Mouse (Mus musculus) heart, embryonic 10.5 days (tissue): ENCODE results near the gene Gng7. TPM values are rescaled to one million over a fixed set of nuclear protein-coding genes. Genes with fewer than 3 reads are reported as not detected.

ENCODE experiments used
- DNase-seq: peaks from one replicate; pipeline ENCODE4 v3.0.0-alpha.2; 2017; ENCODE audit warnings: low spot score
- H3K27ac ChIP-seq: fragments of 300-500 bp; sonication (generic); 2 replicates; pipeline ENCODE4 v1.5.1; 2016; ENCODE audit warnings: mild to moderate bottlenecking
- H3K27me3 ChIP-seq: fragments of 300-500 bp; sonication (generic); 2 replicates; pipeline ENCODE4 v1.6.1; 2016; ENCODE audit warnings: mild to moderate bottlenecking; ENCODE audit not compliant: poor library complexity, insufficient read depth, severe bottlenecking
- H3K36me3 ChIP-seq: fragments of 300-500 bp; sonication (generic); 2 replicates; pipeline ENCODE4 v1.6.1; 2016; ENCODE audit warnings: mild to moderate bottlenecking, moderate library complexity
- H3K4me1 ChIP-seq: fragments of 300-500 bp; sonication (generic); 2 replicates; pipeline ENCODE4 v1.6.1; 2016; ENCODE audit warnings: mild to moderate bottlenecking
- H3K4me3 ChIP-seq: fragments of 300-500 bp; sonication (generic); 2 replicates; pipeline ENCODE4 v1.5.1; 2016; ENCODE audit warnings: mild to moderate bottlenecking, moderate library complexity
- H3K9me3 ChIP-seq: fragments of 300-500 bp; sonication (generic); 2 replicates; pipeline ENCODE4 v1.6.1; 2016; ENCODE audit warnings: mild to moderate bottlenecking, moderate library complexity
- WGBS: fragments of 180-500 bp; shearing (Covaris S2); methylation state at CpG from one replicate; pipeline ENCODE4 v1.1.7; 2016; 5-methylcytosine and 5-hydroxymethylcytosine counted together
- polyA plus RNA-seq: library from polyadenylated mRNA; unstranded; fragments of >200 nt; fragmentation: Nextera tagmentation; extraction: Ambion mirVana; gene quantifications from 2 replicates; pipeline ENCODE4 v1.2.1, GENCODE M21; 2016

The Gng7 gene
- polyA plus RNA-seq, 1 experiment from 2014 or later, result 2.1 TPM

GRCm38 (mm10) chr10:81021547-81022110, 6.9 kb upstream of the Gng7 start:
- no peak overlapping the region for H3K27ac ChIP-seq
- DNase-seq, result no peak
- H3K27me3 ChIP-seq, result peaks cover 66% of the 10 kb centered on the region
- H3K4me1 ChIP-seq, result peaks cover 24% of the 10 kb centered on the region
- H3K9me3 ChIP-seq, result no peaks in the 10 kb centered on the region
- WGBS, result 8% methylated on average over 26 of the region's 26 CpGs
- no peaks in the 10 kb centered on the region for H3K36me3 ChIP-seq
- H3K4me3 ChIP-seq, result peak overlapping the region; percentile 39

- no peaks in the 10 kb centered on the region for H3K36me3 ChIP-seq
- no peaks in the 10 kb centered on the region for H3K9me3 ChIP-seq
- H3K27me3 ChIP-seq, result peaks cover 51% of the 10 kb centered on the region
- H3K4me1 ChIP-seq, result peaks cover 20% of the 10 kb centered on the region
- H3K27ac ChIP-seq, result no peak overlapping the region
- WGBS, result 53% methylated on average over 2 of the region's 2 CpGs
- no peak for DNase-seq
- no peak overlapping the region for H3K4me3 ChIP-seq
Observed at GRCm38 (mm10) chr10:81020207-81020606, 5.5 kb upstream of the Gng7 start.

GRCm38 (mm10) chr10:81019687-81020086, 4.9 kb upstream of the Gng7 start:
- H3K9me3 ChIP-seq, result no peaks in the 10 kb centered on the region
- WGBS, result 72% methylated on average over 6 of the region's 6 CpGs
- H3K27ac ChIP-seq, result no peak overlapping the region
- H3K4me3 ChIP-seq, result no peak overlapping the region
- H3K27me3 ChIP-seq, result peaks cover 46% of the 10 kb centered on the region
- H3K36me3 ChIP-seq, result no peaks in the 10 kb centered on the region
- H3K4me1 ChIP-seq, result peaks cover 20% of the 10 kb centered on the region
- DNase-seq, result no peak

- no peak overlapping the region for H3K27ac ChIP-seq
- H3K4me1 ChIP-seq, result peaks cover 22% of the 10 kb centered on the region
- H3K9me3 ChIP-seq, result no peaks in the 10 kb centered on the region
- no peaks in the 10 kb centered on the region for H3K36me3 ChIP-seq
- WGBS, result 33% methylated on average over 10 of the region's 10 CpGs
- no peak for DNase-seq
- H3K4me3 ChIP-seq, result no peak overlapping the region
- H3K27me3 ChIP-seq, result peaks cover 42% of the 10 kb centered on the region
Observed at GRCm38 (mm10) chr10:81018326-81018725, 3.6 kb upstream of the Gng7 start.

GRCm38 (mm10) chr10:81016645-81017044, 1.9 kb upstream of the Gng7 start:
- no peak for DNase-seq
- Histone ChIP-seq H3K27ac (no peak overlapping the region), H3K9me3 (no peaks in the 10 kb centered on the region), H3K27me3 (peaks cover 38% of the 10 kb centered on the region), H3K36me3 (no peaks in the 10 kb centered on the region), H3K4me1 (peaks cover 17% of the 10 kb centered on the region), H3K4me3 (no peak overlapping the region)
- WGBS, result 7% methylated on average over 7 of the region's 7 CpGs

GRCm38 (mm10) chr10:81015666-81016065, 921 bp upstream of the Gng7 start:
- H3K9me3 ChIP-seq, result no peaks in the 10 kb centered on the region
- no peak overlapping the region for H3K4me3 ChIP-seq
- no peak overlapping the region for H3K27ac ChIP-seq
- H3K4me1 ChIP-seq, result peaks cover 14% of the 10 kb centered on the region
- peaks cover 29% of the 10 kb centered on the region for H3K27me3 ChIP-seq
- no peak for DNase-seq
- 81% methylated on average over 2 of the region's 2 CpGs for WGBS
- no peaks in the 10 kb centered on the region for H3K36me3 ChIP-seq

GRCm38 (mm10) chr10:81010851-81011250, 3.9 kb downstream of the Gng7 start:
- Histone ChIP-seq H3K4me3 (no peak overlapping the region), H3K27ac (no peak overlapping the region), H3K9me3 (no peaks in the 10 kb centered on the region), H3K36me3 (no peaks in the 10 kb centered on the region), H3K4me1 (peaks cover 11% of the 10 kb centered on the region), H3K27me3 (peaks cover 21% of the 10 kb centered on the region)
- 70% methylated on average over 6 of the region's 6 CpGs for WGBS
- DNase-seq, result no peak

- DNase-seq, result no peak
- no peaks in the 10 kb centered on the region for H3K9me3 ChIP-seq
Observed at GRCm38 (mm10) chr10:81007240-81007639, 7.5 kb downstream of the Gng7 start.

GRCm38 (mm10) chr10:81006005-81006677, 8.6 kb downstream of the Gng7 start:
- Histone ChIP-seq H3K4me1 (peaks cover 13% of the 10 kb centered on the region), H3K36me3 (no peaks in the 10 kb centered on the region), H3K4me3 (no peak overlapping the region), H3K27ac (no peak overlapping the region), H3K9me3 (no peaks in the 10 kb centered on the region), H3K27me3 (peaks cover 7% of the 10 kb centered on the region; the same call in 1 of the 2 replicates)
- no peak for DNase-seq
- WGBS, result 85% methylated on average over 7 of the region's 7 CpGs

More at GRCm38 (mm10) chr10:81007240-81007639, 7.5 kb downstream of the Gng7 start:
- H3K27me3 ChIP-seq, result peaks cover 3% of the 10 kb centered on the region; the same call in 1 of the 2 replicates
- H3K4me1 ChIP-seq, result 0 out of 2 replicates have a peak, but pooled peaks cover 5% of the 10 kb centered on the region
- H3K27ac ChIP-seq, result no peak overlapping the region
- H3K4me3 ChIP-seq, result no peak overlapping the region
- 32% methylated on average over 7 of the region's 7 CpGs for WGBS
- no peaks in the 10 kb centered on the region for H3K36me3 ChIP-seq

GRCm38 (mm10) chr10:81001161-81001560, 13.6 kb downstream of the Gng7 start:
- no peak for DNase-seq
- Histone ChIP-seq H3K36me3 (no peaks in the 10 kb centered on the region), H3K4me3 (no peak overlapping the region), H3K9me3 (no peaks in the 10 kb centered on the region), H3K27me3 (peaks cover 38% of the 10 kb centered on the region), H3K27ac (no peak overlapping the region), H3K4me1 (peaks cover 30% of the 10 kb centered on the region)
- 54% methylated on average over 10 of the region's 10 CpGs for WGBS

GRCm38 (mm10) chr10:81000197-81001062, 14.3 kb downstream of the Gng7 start:
- WGBS, result 48% methylated on average over 28 of the region's 28 CpGs

GRCm38 (mm10) chr10:80999362-81000196, 15.2 kb downstream of the Gng7 start:
- Histone ChIP-seq H3K4me1 (peaks cover 36% of the 10 kb centered on the region), H3K9me3 (no peaks in the 10 kb centered on the region), H3K27ac (peak overlapping the region; percentile 30; the same call in 1 of the 2 replicates), H3K36me3 (no peaks in the 10 kb centered on the region), H3K27me3 (peaks cover 41% of the 10 kb centered on the region), H3K4me3 (no peak overlapping the region)
- DNase-seq, result peak; percentile 91
- WGBS, result 28% methylated on average over 37 of the region's 37 CpGs

More at GRCm38 (mm10) chr10:81000197-81001062, 14.3 kb downstream of the Gng7 start:
- Histone ChIP-seq H3K27ac (no peak overlapping the region), H3K9me3 (no peaks in the 10 kb centered on the region), H3K36me3 (no peaks in the 10 kb centered on the region), H3K27me3 (peaks cover 38% of the 10 kb centered on the region), H3K4me3 (no peak overlapping the region), H3K4me1 (peaks cover 30% of the 10 kb centered on the region)
- peak; percentile 71 for DNase-seq
